Mouse (Mus musculus): ENCODE results near the gene Sgca.
"Not testable (repeated sequence)": the region's sequence is repeated elsewhere in the genome, so short reads cannot be mapped to it uniquely, and the experiment has no call there.

Sgca gene

GRCm38 (mm10) chr11:94976199-94976598 is at the start of gene Sgca:
Gene Sgca (minus strand): TSS chr11:94976327.
- no peak for DNase-seq (ENCODE audit: low spot score in 2 of 2)

GRCm38 (mm10) chr11:95025227-95026012 is 49.3 kb upstream of the Sgca start:
- no peak for DNase-seq (ENCODE audit: low spot score in 2 of 2)

- DNase-seq (ENCODE audit: low spot score in 2 of 2), result no peak
These were observed 48.5 kb upstream of the Sgca start for GRCm38 (mm10) chr11:95024439-95025184.

- no peak for DNase-seq (ENCODE audit: low spot score in 2 of 2)
These were observed 47.4 kb upstream of the Sgca start for GRCm38 (mm10) chr11:95023481-95023880.

- no peak for DNase-seq (ENCODE audit: low spot score in 2 of 2)
These were observed 46.3 kb upstream of the Sgca start for GRCm38 (mm10) chr11:95022237-95022992.

GRCm38 (mm10) chr11:95015484-95015883 is 39.4 kb upstream of the Sgca start:
- DNase-seq (ENCODE audit: low spot score in 2 of 2), result no peak

GRCm38 (mm10) chr11:95012487-95012886 is 36.4 kb upstream of the Sgca start:
- no peak for DNase-seq (ENCODE audit: low spot score in 2 of 2)

- no peak for DNase-seq (ENCODE audit: low spot score in 2 of 2)
These were observed 35.9 kb upstream of the Sgca start for GRCm38 (mm10) chr11:95012075-95012474.

- DNase-seq (ENCODE audit: low spot score in 2 of 2), result no peak
These were observed 35.3 kb upstream of the Sgca start for GRCm38 (mm10) chr11:95011416-95011815.

- not testable (repeated sequence) for DNase-seq (ENCODE audit: low spot score in 2 of 2)
These were observed 34.8 kb upstream of the Sgca start for GRCm38 (mm10) chr11:95010841-95011403.

GRCm38 (mm10) chr11:95010141-95010739 is 34.1 kb upstream of the Sgca start:
- no peak for DNase-seq (ENCODE audit: low spot score in 2 of 2)

- DNase-seq (ENCODE audit: low spot score in 2 of 2), result peak in 1 of 2 experiments; percentile 39
These were observed 33.5 kb upstream of the Sgca start, which contains the start of gene Samd14 for GRCm38 (mm10) chr11:95009629-95010014. Gene Samd14 (plus strand): TSS chr11:95009879.

- no peak for DNase-seq (ENCODE audit: low spot score in 2 of 2)
These were observed 32.8 kb upstream of the Sgca start for GRCm38 (mm10) chr11:95008661-95009628.

GRCm38 (mm10) chr11:95007418-95007817 is 31.3 kb upstream of the Sgca start:
- no peak for DNase-seq (ENCODE audit: low spot score in 2 of 2)

- peak; percentile 40 to 59 for DNase-seq (ENCODE audit: low spot score in 2 of 2)
These were observed 30.5 kb upstream of the Sgca start for GRCm38 (mm10) chr11:95006525-95007219.

GRCm38 (mm10) chr11:95006038-95006437 is 29.9 kb upstream of the Sgca start:
- DNase-seq (ENCODE audit: low spot score in 2 of 2), result no peak

- no peak for DNase-seq (ENCODE audit: low spot score in 2 of 2)
These were observed 28.7 kb upstream of the Sgca start for GRCm38 (mm10) chr11:95004937-95005198.

- no peak for DNase-seq (ENCODE audit: low spot score in 2 of 2)
These were observed 28.2 kb upstream of the Sgca start for GRCm38 (mm10) chr11:95004136-95004936.

GRCm38 (mm10) chr11:95002705-95003104 is 26.6 kb upstream of the Sgca start:
- no peak for DNase-seq (ENCODE audit: low spot score in 2 of 2)

All from frontal cortex, postnatal 25 days (tissue).